Mouse (Mus musculus): Measurements from ENCODE around the gene Slc25a42. TPM values are rescaled to one million over a fixed set of nuclear protein-coding genes. Genes with fewer than 3 reads are reported as not detected.

Slc25a42 gene
- total RNA-seq, 2 experiments from 2014 or later, result 43.9 to 44.0 TPM

DNA sequence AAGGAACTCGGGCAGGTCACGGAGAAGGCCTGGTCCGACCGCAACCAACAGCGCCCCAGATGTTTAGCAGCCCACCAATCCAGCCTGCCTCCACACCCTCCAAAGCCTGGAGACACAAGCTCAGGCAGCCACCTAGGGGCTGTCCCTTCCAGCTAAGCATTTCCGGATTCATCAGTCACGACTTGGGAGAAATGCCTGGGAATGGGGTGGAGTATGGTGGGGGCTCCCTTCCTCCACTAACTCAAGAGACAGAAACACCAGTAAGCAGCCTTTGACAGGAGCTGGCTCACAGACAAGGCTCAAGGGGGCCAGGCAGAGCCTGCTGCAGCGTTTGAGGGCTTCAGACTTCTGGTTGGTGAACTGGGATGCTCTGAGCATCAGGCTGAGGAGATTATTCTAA is 1.6 kb downstream of the Slc25a42 start:
- DNase-seq (ENCODE audit: low spot score in 2 of 2), result peak in 1 of 2 experiments; percentile 44
- Histone ChIP-seq H3K4me3 (peak overlapping the region; percentile 71), H3K27ac (peak overlapping the region; percentile 66)
- peak; percentile 27 for TF ChIP-seq CTCF (conservative IDR thresholded peaks at IDR 0.05)

DNA sequence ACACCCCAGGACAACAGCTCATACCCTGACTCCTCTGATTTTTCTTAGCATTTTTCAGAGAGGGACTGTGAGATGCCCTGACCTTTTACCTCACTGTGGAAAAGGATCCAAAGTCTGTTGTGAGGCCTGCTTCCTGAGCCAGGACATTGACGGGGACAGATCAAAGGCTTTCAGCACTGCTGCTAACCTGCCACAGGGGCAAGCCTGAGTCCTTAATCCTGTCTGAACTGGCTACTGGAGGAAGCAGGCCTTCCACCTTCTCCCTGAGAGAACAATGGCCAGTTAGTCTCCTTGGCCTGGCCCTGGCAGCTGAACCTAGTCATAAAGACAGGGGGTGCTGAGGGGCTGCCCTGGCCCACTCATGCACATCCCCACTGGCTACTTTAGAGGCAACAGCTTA is 4.0 kb downstream of the Slc25a42 start:
- peak; percentile 30 for TF ChIP-seq CTCF (conservative IDR thresholded peaks at IDR 0.05)
- DNase-seq (ENCODE audit: low spot score in 2 of 2), result no peak
- no peak overlapping the region for H3K4me3 ChIP-seq

DNA sequence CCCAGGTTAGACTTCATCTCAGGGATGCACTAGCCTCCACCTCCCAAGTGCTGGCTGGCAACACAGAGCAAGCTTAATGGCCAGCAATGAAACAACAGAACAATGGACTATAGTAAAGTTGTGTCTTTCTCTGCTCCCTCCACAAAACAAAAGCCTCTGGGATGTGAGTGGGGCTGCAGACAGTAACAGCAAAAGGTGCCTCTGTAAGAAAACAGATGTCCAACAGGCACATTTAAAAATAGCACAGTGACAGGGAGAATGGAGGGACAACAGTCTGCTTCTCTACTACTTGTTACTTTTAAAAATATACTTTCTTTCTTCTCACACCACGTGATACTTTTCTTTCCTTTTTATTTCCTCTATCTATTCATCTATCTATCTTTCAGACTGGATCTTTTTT is 7.3 kb downstream of the Slc25a42 start:
- no peak for TF ChIP-seq CTCF (conservative IDR thresholded peaks at IDR 0.05)
- Histone ChIP-seq H3K4me3 (no peak overlapping the region), H3K27ac (peak overlapping the region; percentile 19; the same call in 1 of the 2 replicates)
- DNase-seq (ENCODE audit: low spot score in 2 of 2), result no peak

More for the DNA sequence above, 4.0 kb downstream of the Slc25a42 start:
- peak overlapping the region; percentile 11; the same call in 1 of the 2 replicates for H3K27ac ChIP-seq

DNA sequence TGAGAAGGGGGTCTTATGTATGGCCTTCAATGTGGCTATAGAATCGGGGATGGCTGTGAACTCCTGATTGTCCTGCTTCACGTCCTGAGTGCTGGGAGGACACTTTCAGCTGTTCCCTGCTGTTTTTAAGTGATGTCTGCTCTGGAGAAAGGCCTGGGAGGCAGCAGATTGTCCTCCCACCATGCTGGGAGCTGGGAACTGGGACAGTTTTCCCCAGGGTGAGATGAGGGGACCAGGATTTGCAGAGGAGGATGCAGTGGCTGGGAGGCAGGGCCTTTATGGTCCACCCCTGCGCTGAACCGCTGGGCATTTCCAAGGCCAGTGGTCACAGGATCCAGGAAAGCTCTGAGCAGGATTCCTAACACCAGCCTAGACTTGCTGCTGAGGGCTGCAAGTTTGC is 9.0 kb downstream of the Slc25a42 start:
- Histone ChIP-seq H3K4me3 (no peak overlapping the region), H3K27ac (peak overlapping the region; percentile 83)
- DNase-seq (ENCODE audit: low spot score in 2 of 2), result no peak
- no peak for TF ChIP-seq CTCF (conservative IDR thresholded peaks at IDR 0.05)

DNA sequence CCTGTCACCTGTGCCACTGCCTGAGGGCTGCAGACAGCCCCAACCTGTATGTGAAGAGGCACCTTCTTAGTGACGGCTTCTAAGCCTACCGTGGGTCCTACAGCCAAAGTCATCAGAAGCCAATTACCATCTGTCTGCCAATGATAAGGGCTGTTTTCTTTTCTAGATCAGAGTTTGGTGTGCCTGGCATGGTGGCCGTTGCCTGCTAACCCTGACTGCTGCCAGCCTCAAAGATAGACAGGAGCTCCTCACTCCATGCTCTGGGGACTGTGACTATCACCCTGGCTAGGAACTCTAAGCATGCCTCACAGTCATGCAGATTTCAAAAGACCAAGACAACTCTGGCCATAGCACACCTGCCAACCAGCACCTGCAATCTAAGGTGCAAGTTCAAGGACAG is 10.7 kb downstream of the Slc25a42 start:
- H3K4me3 ChIP-seq, result no peak overlapping the region
- no peak for TF ChIP-seq CTCF (conservative IDR thresholded peaks at IDR 0.05)
- H3K27ac ChIP-seq, result peak overlapping the region; percentile 83
- no peak for DNase-seq (ENCODE audit: low spot score in 2 of 2)

DNA sequence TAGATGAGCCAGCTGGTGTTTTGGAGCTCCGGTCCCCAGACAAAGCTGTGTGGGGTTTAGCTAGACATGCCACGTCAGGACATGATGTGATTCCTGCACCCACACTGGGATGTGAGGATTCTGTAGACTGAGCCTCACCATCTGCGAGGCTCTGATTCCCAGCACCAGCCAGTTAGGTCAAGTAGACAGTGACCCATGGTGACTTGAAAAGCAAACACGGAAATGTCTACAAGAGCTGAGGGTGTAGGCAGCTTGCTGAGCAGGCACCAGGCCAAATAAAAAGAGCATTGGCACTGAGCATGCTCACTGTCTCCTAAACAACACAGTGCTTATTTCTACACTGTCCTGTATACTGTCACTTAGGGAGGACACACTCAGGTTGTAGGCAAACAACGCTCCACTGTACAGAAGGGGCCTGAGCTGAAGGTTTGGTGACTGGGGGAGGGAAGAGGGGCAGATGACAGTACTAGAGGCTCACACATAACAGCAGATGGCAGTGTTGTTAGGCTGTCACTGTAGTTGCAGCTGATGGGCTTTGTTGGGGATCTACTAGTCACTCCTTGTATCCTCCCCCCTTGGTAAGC is 11.9 kb downstream of the Slc25a42 start:
- peak; percentile 76 for TF ChIP-seq CTCF (conservative IDR thresholded peaks at IDR 0.05)
- H3K27ac ChIP-seq, result peak overlapping the region; percentile 83

DNA sequence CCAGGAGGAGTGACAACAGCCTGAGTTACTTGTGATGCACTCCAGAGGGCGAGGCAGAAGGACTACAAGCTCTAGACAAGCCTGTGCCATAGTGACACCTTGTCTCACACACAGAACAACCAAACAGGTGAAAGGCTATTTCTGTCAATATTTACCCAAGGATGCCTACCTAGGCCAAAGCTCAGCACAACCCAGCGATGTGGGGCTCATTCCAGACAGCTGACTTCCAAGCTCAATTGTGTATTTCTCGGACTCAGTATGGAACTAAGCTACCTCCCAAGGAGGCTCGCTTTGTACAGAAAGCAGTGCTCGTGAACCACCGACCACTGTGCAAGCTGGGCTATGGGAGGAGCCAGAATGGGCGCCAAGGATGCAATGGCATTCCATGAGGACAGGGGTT is 14.5 kb downstream of the Slc25a42 start:
- DNase-seq (ENCODE audit: low spot score in 2 of 2), result no peak
- TF ChIP-seq CTCF (conservative IDR thresholded peaks at IDR 0.05), result no peak
- Histone ChIP-seq H3K27ac (no peak overlapping the region), H3K4me3 (no peak overlapping the region)

More for the DNA sequence above, 11.9 kb downstream of the Slc25a42 start:
- peak; percentile 52 to 71 for DNase-seq (ENCODE audit: low spot score in 2 of 2)
- no peak overlapping the region for H3K4me3 ChIP-seq

DNA sequence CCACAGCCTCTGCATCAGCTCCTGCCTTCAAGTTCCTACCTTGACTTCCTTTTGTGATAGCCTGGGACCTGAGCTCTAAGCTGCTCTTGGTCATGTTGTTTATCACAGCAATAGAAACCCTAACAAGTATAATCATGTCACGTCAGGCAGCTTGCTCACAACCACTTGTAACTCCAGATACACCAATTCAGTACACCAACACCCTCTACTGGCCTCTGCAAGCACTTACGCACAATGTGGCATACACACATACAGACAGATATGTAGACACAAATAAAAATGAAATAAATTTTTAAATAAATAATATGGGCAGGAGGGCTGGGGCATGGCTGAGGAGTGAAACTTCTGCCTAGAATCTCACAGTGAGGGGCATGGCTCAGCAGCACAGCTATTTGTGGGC is 16.3 kb downstream of the Slc25a42 start:
- TF ChIP-seq CTCF (conservative IDR thresholded peaks at IDR 0.05), result peak; percentile 46
- Histone ChIP-seq H3K27ac (no peak overlapping the region), H3K4me3 (no peak overlapping the region)
- DNase-seq (ENCODE audit: low spot score in 2 of 2), result no peak

DNA sequence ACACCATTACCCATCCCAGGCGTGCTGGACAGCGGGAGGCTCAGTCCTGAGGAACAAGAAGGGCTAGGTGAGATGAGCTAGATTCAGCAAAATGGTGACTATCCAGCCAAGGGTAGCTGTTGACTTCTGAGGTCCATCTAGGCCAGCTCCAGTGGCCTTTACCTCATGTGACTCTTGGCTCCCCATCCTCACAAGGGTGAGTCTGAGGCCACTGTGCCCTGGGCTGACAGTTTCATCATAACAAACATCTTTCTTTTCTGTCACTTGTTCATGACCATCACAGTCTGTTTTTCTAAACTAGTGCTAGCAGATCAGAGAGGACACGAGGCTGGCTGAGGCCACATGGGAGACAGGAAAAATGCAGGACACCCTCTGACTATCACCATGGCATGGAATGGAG is 17.9 kb downstream of the Slc25a42 start:
- no peak for DNase-seq (ENCODE audit: low spot score in 2 of 2)
- TF ChIP-seq CTCF (conservative IDR thresholded peaks at IDR 0.05), result no peak
- Histone ChIP-seq H3K4me3 (no peak overlapping the region), H3K27ac (no peak overlapping the region)

DNA sequence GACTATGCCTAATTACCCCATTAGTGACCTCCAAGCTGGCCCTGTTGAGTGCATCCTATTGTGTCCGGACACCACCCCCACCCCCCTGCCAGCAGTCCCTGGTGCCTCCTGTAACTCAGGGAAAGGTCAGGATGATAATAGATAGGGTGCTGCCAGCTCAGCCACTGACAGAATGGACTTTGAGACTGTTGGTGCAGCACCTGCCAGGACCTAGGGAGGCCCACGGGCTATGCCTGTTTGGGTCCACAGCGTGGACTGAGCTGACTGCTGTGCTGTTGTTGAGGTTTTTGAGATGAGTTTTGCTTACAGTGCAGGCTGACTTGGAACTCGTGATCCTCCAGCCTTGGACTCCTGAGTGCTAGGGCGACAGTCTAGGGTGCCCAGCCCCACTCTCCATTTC is 18.9 kb downstream of the Slc25a42 start:
- no peak for TF ChIP-seq CTCF (conservative IDR thresholded peaks at IDR 0.05)
- no peak overlapping the region for H3K27ac ChIP-seq
- H3K4me3 ChIP-seq, result no peak overlapping the region
- no peak for DNase-seq (ENCODE audit: low spot score in 2 of 2)

DNA sequence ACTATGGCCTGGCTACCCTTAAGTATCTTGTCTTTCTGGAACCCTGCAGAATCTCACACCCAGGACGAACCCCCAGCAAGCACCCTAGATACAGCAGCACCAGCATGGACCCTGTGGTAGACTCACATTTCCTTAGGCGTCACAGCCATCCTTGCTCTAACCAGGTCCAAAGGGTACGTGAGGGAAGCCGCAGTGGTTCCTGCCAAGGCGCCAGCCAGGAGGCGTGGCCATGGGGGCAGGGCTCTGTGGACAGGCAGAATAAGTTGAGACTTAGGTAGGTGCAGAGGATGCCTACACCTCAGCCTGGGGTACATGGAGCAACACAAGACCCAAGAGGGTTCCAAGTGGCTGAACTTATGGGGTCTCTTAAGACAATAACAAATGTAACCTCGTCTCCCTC is 23.4 kb downstream of the Slc25a42 start:
- DNase-seq (ENCODE audit: low spot score in 2 of 2), result no peak
- no peak overlapping the region for H3K27ac ChIP-seq
- TF ChIP-seq CTCF (conservative IDR thresholded peaks at IDR 0.05), result no peak
- H3K4me3 ChIP-seq, result no peak overlapping the region

DNA sequence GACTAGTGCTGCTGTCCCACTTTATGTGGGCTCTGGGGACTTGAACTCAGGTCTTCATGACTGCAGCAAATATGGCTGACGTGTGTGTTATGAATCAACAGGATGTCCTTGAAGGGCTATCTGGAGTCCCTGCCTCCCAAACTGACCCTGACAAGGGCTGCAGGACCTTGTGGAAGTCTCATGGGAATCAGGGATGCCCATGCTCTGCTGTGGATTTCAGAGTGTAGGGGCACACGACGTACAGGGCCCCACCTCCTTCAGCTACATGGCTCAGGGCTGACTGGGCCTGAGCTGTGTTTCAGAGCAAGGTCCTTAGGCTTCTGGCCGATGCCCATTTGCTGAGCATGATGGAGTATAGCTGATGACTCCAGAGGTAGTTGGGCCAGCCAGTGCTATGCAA is 28.9 kb downstream of the Slc25a42 start:
- no peak for DNase-seq (ENCODE audit: low spot score in 2 of 2)
- no peak for TF ChIP-seq CTCF (conservative IDR thresholded peaks at IDR 0.05)
- Histone ChIP-seq H3K4me3 (no peak overlapping the region), H3K27ac (no peak overlapping the region)

DNA sequence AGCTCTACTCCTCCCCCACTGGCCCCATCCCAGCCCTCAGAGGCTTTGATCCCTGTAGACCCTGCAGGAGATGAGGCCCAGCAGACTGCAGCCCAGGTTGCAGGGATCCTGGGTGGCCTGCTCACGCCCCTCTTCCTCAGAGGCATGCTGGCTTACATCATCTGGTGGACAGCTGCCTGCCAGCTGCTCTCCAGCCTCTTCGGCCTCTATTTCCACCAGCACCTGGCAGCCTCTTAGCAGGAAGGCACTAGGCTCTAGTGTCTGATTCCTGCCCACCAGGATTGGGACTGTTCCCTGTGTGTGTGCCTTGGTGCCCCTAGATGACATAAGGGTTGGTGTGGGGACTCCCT is 30.2 kb downstream of the Slc25a42 start:
- Histone ChIP-seq H3K27ac (no peak overlapping the region), H3K4me3 (no peak overlapping the region)
- no peak for TF ChIP-seq CTCF (conservative IDR thresholded peaks at IDR 0.05)
- no peak for DNase-seq (ENCODE audit: low spot score in 2 of 2)

DNA sequence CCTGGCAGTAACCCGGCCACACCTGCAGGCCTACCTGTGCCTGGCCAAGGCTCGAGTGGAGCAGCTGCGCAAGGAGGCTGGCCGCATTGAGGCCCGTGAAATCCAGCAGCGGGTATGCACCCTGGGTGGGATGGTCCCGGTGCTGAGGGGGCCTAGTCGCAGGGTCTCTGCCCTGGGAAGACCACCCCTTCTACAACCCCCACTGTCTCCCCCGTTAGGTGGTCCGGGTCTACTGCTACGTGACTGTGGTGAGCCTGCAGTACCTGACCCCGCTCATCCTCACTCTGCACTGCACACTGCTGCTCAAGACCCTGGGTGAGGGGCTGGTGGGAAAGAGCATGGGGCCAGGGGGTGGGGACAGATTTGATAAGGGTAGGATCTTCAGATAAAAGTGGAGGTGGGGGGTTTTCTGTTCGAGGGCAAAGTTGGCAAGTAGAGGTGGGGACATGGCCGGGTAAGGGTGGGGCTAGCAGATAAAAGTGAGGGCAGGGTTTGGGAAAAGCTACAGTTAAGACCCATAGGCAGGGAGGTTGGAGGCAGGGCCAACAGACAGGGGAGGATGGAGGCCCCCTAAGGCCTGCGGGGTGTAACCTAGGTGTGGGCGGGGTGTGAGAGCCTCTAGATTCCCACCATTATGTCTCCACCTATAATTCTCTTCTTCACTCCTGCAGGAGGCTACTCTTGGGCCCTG is 30.7 kb downstream of the Slc25a42 start:
- no peak for TF ChIP-seq CTCF (conservative IDR thresholded peaks at IDR 0.05)
- no peak overlapping the region for H3K27ac ChIP-seq
- no peak for DNase-seq (ENCODE audit: low spot score in 2 of 2)
- no peak overlapping the region for H3K4me3 ChIP-seq
